Mouse (Mus musculus) midbrain, embryonic 15.5 days (tissue): ENCODE results near the gene Ssna1. TPM values are rescaled to one million over a fixed set of nuclear protein-coding genes. Genes with fewer than 3 reads are reported as not detected.
"Not testable (repeated sequence)": the region's sequence is repeated elsewhere in the genome, so short reads cannot be mapped to it uniquely, and the experiment has no call there.

Experiments
- ATAC-seq: fragments of 200-750 bp; cut with Nextera tagmentation; replicated peaks from 2 replicates; pipeline ENCODE4 v1.8.0; 2017; ENCODE audit warnings: moderate TSS enrichment
- H3K27ac ChIP-seq: fragments of 300-500 bp; sonication (generic); 2 replicates; pipeline ENCODE4 v1.5.1; 2015; ENCODE audit warnings: mild to moderate bottlenecking, inconsistent platforms
- H3K27me3 ChIP-seq: fragments of 300-500 bp; sonication (generic); replicated peaks from 2 replicates; pipeline ENCODE4 v1.6.1; 2015; ENCODE audit warnings: inconsistent platforms
- H3K36me3 ChIP-seq: fragments of 300-500 bp; sonication (generic); replicated peaks from 2 replicates; pipeline ENCODE4 v1.6.1; 2015; ENCODE audit warnings: inconsistent platforms
- H3K4me1 ChIP-seq: fragments of 300-500 bp; sonication (generic); 2 replicates; pipeline ENCODE4 v1.6.1; 2015; ENCODE audit warnings: inconsistent platforms
- H3K4me2 ChIP-seq: fragments of 300-500 bp; sonication (generic); 2 replicates; pipeline ENCODE4 v1.6.1; 2015; ENCODE audit warnings: inconsistent platforms, mild to moderate bottlenecking, moderate library complexity
- H3K4me3 ChIP-seq: fragments of 300-500 bp; sonication (generic); 2 replicates; pipeline ENCODE4 v1.5.1; 2015; ENCODE audit warnings: mild to moderate bottlenecking, inconsistent platforms
- H3K9ac ChIP-seq: fragments of 300-500 bp; sonication (generic); 2 replicates; pipeline ENCODE4 v1.6.1; 2015; ENCODE audit warnings: mild to moderate bottlenecking, inconsistent platforms
- H3K9me3 ChIP-seq: fragments of 300-500 bp; sonication (generic); 2 replicates; pipeline ENCODE4 v1.6.1; 2016; ENCODE audit warnings: inconsistent platforms
- WGBS: fragments of 180-500 bp; shearing (Covaris S2); methylation state at CpG from one replicate; pipeline ENCODE4 v1.1.7; 2015; ENCODE audit warnings: mixed read lengths; 5-methylcytosine and 5-hydroxymethylcytosine counted together
- polyA plus RNA-seq: library from polyadenylated mRNA; unstranded; fragments of >200 nt; fragmentation: Nextera tagmentation; extraction: Ambion mirVana; gene quantifications from 2 replicates; pipeline ENCODE4 v1.2.1, GENCODE M21; 2015

Gene Ssna1
- polyA plus RNA-seq, 1 experiment from 2014 or later = 186 TPM

DNA sequence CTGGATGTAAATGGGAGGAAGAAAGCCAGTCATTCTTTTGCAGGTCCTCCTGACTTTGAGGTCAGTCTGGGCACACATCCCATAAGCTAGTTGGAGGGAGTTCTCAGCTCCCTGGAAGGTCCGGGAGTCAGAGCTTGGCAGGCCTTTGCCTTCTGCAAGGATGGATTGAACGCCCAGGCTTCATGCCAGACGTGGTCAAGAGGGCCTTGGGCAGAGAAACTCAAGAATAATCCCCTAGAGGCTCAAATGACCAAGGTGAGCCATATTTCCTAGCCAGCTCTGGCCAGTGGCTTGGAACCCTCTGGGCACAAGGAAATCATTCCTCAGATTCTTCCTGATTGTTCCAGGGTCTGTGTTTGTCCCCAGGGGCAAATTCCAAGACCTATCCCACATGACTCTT is 7.4 kb downstream of the Ssna1 start:
- Histone ChIP-seq H3K9me3 (no peaks in the 10 kb centered on the region), H3K4me1 (peaks cover 57% of the 10 kb centered on the region), H3K27me3 (peaks cover 8% of the 10 kb centered on the region; the same call in 1 of the 2 replicates), H3K9ac (peak overlapping the region; percentile 36), H3K4me3 (0 out of 2 replicates have a peak overlapping the region, but pooled peaks have one; percentile 5), H3K4me2 (peak overlapping the region; percentile 99), H3K27ac (no peak overlapping the region), H3K36me3 (peaks cover 5% of the 10 kb centered on the region)
- 78% methylated on average over 3 of the region's 3 CpGs for WGBS
- ATAC-seq = no peak

DNA sequence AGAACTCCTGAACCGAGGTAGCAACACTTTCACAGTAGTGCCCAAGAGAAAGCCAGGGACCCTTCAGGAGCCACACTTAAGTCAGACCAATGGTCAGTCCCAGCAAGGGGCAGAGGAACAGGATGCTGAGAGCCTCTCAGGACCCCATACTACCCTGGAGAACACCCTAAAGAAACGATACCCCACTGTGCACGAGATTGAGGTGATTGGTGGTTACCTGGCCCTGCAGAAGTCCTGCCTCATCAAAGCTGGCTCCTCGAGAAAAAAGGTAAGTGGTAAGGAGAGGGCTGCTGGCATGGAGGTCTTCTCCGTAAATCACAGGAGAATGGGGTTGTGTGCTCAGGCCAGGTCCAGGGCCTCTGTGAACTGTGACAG is 8.0 kb downstream of the Ssna1 start:
- Histone ChIP-seq H3K4me2 (peak overlapping the region; percentile 99), H3K36me3 (no peaks in the 10 kb centered on the region; the same call in 1 of the 2 replicates), H3K9me3 (no peaks in the 10 kb centered on the region), H3K9ac (peak overlapping the region; percentile 36; the same call in 1 of the 2 replicates), H3K4me1 (peaks cover 57% of the 10 kb centered on the region), H3K27me3 (peaks cover 8% of the 10 kb centered on the region; the same call in 1 of the 2 replicates), H3K4me3 (peak overlapping the region; percentile 81), H3K27ac (no peak overlapping the region)
- 79% methylated on average over 5 of the region's 5 CpGs for WGBS
- no peak for ATAC-seq

DNA sequence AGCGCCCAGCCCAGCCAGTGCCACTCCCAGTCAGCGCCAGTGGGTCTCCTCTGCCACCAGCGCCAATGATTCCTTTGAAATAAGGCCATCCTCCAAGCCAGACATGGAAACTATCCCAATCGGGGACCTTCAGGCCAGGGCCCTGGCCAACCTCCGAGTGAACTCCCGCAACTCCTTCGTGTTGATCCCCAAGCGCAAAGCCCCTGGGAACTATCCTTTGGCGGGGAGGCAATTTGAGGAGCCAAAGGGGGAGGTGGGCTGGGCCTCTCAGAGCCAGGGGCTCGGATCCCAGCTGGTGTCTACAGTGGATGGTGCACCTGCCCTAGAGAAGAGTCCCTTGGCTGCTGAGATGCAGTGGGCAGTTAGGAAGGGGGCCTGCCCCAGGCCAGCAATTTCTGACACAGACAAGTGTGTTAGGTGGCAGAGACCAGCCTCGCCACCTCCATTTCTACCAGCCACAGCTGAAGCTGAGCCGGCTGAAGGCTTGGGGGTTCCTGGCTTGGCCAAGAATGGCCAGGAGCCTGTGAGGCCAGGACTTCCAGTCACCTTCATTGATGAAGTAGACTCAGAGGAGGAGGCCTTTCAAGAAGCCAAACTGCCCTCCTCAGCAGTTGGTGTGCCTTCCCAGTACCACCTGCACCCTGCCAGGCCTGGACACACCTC is 8.5 kb downstream of the Ssna1 start:
- Histone ChIP-seq H3K9ac (peak overlapping the region; percentile 71), H3K9me3 (no peaks in the 10 kb centered on the region), H3K4me2 (peak overlapping the region; percentile 99), H3K4me1 (peaks cover 57% of the 10 kb centered on the region), H3K27me3 (peaks cover 8% of the 10 kb centered on the region; the same call in 1 of the 2 replicates), H3K36me3 (no peaks in the 10 kb centered on the region), H3K4me3 (peak overlapping the region; percentile 81), H3K27ac (no peak overlapping the region)
- WGBS = 22% methylated on average over 12 of the region's 12 CpGs
- no peak for ATAC-seq

DNA sequence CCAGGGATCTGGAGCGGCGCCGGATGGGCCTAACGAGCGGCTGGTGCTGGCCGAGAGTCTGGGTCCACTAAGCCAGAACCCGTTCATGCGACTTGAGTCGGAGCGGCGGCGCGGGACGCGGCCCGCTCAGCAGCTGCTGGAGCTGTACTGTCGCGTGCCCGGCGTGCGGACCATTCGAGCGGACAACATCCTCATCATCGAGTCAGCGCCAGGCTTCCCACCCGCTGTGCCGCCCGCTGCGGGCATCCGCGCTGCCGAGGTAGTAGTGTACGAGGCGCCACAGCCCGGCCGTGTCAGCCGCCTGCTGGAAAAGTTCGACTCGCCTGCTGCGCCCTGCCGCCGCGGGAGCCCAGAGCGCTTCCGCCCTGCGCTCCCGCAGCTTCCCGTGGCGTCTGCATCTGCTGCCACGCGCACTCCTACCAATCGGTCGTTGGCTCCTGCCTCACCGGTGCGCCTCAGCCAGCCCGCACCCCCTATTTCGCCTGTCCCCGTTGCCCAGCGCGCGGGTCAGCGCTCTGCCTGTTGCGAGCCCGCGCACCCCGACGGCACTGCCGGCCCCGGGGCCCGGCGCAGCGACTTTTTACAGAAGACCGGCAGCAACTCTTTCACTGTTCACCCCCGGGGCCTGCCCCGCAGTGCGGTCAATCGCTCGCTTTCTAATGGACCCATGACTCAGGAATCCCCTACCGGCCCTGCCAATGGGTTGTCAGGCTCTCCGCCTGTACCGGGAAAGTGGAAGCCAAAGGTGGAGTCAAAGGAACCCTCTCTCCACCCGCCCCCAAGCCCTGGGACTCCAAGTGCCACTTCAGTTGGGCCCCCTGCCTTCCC is 9.2 kb downstream of the Ssna1 start:
- H3K4me3 ChIP-seq = peak overlapping the region; percentile 81
- H3K4me1 ChIP-seq = peaks cover 56% of the 10 kb centered on the region
- H3K9me3 ChIP-seq = no peaks in the 10 kb centered on the region
- peak overlapping the region; percentile 99 for H3K4me2 ChIP-seq
- under 1% methylated on average over 81 of the region's 82 CpGs for WGBS
- H3K27ac ChIP-seq = peak overlapping the region; percentile 80
- peak; percentile 13 for ATAC-seq
- peaks cover 8% of the 10 kb centered on the region; the same call in 1 of the 2 replicates for H3K27me3 ChIP-seq
- H3K36me3 ChIP-seq = no peaks in the 10 kb centered on the region
- H3K9ac ChIP-seq = peak overlapping the region; percentile 71

DNA sequence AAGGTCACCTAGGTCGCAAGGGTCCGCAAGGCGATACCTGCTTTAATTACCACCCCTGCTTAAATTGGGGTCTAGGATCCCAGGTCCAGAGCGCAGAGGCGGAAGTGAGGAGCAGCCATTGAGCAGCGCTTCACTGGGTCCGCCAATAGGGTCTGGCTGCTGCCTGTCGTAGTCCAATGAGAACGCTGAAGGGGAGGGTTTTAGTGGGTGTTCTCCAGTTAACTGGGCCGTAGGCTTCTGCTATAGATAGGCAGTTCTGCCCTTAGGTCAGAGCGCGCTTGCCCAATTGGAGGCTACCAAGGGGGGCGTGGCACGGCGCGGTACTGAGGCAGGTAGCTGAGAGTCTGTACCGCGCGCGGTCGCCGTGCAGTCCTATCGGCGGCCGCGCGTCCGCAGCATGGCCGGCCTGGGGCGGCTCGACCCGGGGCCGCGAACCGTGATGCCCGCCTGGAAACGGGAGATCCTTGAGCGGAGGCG is 9.9 kb downstream of the Ssna1 start, which contains the start of gene Tprn:
Gene Tprn, plus strand, starts transcription at position 328 of the 477 bp plus-strand sequence.
- H3K4me2 ChIP-seq = peak within 1 kb of the TSS; percentile 99
- H3K4me3 ChIP-seq = peak within 1 kb of the TSS; percentile 81
- H3K36me3 ChIP-seq = no peaks in the 10 kb centered on the region
- H3K27ac ChIP-seq = peak within 1 kb of the TSS; percentile 80
- peak within 1 kb of the TSS; percentile 71 for H3K9ac ChIP-seq
- under 1% methylated on average over 39 of the region's 39 CpGs for WGBS
- no peaks in the 10 kb centered on the region for H3K9me3 ChIP-seq
- peak; percentile 99 for ATAC-seq
- H3K27me3 ChIP-seq = peaks cover 8% of the 10 kb centered on the region; the same call in 1 of the 2 replicates
- H3K4me1 ChIP-seq = peaks cover 51% of the 10 kb centered on the region

DNA sequence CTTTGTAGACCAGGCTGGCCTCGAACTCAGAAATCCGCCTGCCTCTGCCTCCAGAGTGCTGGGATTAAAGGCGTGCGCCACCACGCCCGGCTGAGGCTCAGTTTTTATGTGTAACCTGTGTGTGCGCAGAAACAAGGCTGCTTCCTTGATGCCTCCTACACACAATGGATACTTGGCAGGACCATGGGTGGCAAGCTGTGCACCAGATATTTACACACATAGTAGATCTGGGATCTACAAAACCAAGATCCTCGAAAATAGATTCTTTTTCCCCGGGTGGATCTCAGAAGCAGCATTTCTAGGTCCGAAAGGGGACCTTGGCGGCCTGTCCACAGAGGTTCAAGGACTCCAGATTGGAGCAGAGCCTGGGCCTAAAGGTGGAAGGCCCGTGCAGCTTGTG is 10.4 kb downstream of the Ssna1 start:
- Histone ChIP-seq H3K9ac (peak overlapping the region; percentile 47; the same call in 1 of the 2 replicates), H3K9me3 (no peaks in the 10 kb centered on the region), H3K27me3 (peaks cover 8% of the 10 kb centered on the region; the same call in 1 of the 2 replicates), H3K4me1 (peaks cover 50% of the 10 kb centered on the region), H3K27ac (peak overlapping the region; percentile 80), H3K4me2 (peak overlapping the region; percentile 99), H3K36me3 (no peaks in the 10 kb centered on the region), H3K4me3 (peak overlapping the region; percentile 81)
- ATAC-seq = peak; percentile 2; the same call in 1 of the 2 replicates
- 44% methylated on average over 12 of the region's 12 CpGs for WGBS

DNA sequence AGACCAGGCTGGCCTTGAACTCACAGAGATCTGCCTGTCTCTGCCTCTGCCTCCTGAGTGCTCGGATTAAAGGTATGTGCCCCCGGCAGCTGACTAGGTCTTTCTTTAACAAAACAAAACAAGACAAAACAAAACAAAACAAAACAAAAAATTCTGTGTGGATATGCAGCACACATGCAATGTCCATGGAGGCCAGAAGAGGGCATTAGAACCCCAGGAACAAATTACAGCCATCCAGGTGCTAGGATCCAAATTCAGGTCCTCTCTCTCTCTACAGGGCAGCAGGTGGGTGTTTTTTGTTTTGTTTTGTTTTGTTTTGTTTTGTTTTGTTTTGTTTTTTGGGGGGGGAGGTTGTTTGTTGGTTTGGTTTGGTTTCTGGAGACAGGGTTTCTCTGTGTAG is 13.4 kb downstream of the Ssna1 start:
- Histone ChIP-seq H3K4me2 (no peak overlapping the region), H3K9me3 (no peaks in the 10 kb centered on the region), H3K9ac (no peak overlapping the region), H3K4me1 (peaks cover 40% of the 10 kb centered on the region), H3K27me3 (peaks cover 2% of the 10 kb centered on the region; the same call in 1 of the 2 replicates), H3K27ac (no peak overlapping the region), H3K4me3 (no peak overlapping the region), H3K36me3 (no peaks in the 10 kb centered on the region)
- WGBS = 46% methylated on average over 2 of the region's 2 CpGs
- ATAC-seq = no peak

DNA sequence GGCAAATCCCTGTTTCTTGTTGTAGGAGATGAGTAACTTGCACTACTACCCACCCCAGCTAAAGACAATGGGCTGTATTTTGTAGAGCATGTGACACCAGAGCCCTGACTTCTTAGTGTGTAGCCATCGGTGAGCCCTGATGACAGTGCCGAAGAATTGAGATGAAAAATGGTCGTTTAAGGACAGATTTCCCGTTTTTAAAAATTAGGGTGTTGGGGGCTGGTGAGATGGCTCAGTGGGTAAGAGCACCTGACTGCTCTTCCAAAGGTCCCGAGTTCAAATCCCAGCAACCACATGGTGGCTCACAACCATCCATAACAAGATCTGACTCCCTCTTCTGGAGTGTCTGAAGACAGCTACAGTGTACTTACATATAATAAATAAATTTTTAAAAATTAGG is 15.0 kb downstream of the Ssna1 start:
- not testable (repeated sequence) for H3K9me3 ChIP-seq, H3K4me3 ChIP-seq, ATAC-seq, H3K36me3 ChIP-seq, H3K9ac ChIP-seq, H3K4me2 ChIP-seq, H3K27ac ChIP-seq, H3K27me3 ChIP-seq
- WGBS = 89% methylated on average over 5 of the region's 5 CpGs
- peaks cover 31% of the 10 kb centered on the region for H3K4me1 ChIP-seq

DNA sequence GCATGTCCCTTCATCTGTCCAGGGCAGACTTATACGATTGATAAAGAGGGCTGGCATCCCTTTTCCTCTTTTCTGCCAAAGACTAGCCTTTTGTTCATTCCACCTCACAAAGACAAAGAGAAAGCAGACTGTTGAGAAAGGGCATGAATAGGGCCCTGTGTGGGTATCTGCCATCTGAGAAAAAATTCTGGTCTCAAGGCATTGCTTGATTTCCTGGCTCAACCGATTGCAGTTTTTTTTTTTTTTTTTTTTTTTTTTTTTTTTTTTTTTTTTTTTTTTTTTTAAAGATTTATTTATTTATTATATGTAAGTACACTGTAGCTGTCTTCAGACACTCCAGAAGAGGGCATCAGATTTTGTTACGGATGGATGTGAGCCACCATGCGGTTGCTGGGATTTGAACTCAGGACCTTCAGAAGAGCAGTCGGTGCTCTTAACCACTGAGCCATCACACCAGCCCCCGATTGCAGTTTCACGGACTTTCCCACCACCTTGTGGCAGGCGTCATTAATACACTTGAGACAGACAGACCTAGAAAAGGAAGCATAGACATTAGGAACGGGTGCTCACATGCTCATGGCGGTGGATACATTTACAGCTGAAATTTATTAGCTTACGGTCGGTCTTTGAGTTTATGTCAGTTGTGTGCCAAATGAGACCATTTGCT is 15.7 kb downstream of the Ssna1 start:
- peak overlapping the region; percentile 87 for H3K4me3 ChIP-seq
- peaks cover 25% of the 10 kb centered on the region for H3K4me1 ChIP-seq
- H3K9me3 ChIP-seq, H3K27me3 ChIP-seq, H3K27ac ChIP-seq, H3K36me3 ChIP-seq, ATAC-seq: not testable (repeated sequence)
- 57% methylated on average over 12 of the region's 12 CpGs for WGBS
- H3K9ac ChIP-seq = peak overlapping the region; percentile 74; the same call in 1 of the 2 replicates
- H3K4me2 ChIP-seq = peak overlapping the region; percentile 99

DNA sequence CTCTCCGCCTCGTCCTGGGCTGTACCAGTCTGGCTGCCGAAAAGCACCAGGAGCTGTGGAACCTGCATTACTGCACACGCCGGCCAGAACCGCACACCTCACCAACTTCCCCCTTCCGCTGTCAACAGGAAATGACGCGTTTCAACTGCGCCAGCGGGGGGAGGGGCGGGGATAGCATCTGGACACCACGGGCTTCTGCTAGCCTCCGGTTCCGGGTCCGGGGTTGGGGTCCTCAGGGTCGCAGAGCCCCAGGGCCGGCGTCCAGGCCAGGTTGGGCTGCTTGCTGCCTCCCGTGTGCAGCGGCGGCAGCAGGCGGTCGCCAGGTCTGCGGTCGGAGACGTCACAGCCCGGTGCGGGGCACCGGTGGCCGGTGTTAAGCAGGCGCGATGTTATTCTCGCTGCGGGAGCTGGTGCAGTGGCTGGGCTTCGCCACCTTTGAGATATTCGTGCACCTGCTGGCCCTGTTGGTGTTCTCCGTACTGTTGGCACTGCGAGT is 16.9 kb downstream of the Ssna1 start, which contains the start of gene Tmem203:
Gene Tmem203, plus strand, starts transcription at position 156 of the 496 bp plus-strand sequence.
- H3K36me3 ChIP-seq = 0 out of 2 replicates have a peak, but pooled peaks cover 5% of the 10 kb centered on the region
- H3K27me3 ChIP-seq = no peaks in the 10 kb centered on the region
- peak within 1 kb of the TSS; percentile 74 for H3K9ac ChIP-seq
- H3K4me3 ChIP-seq = peak within 1 kb of the TSS; percentile 87
- no peaks in the 10 kb centered on the region for H3K9me3 ChIP-seq
- ATAC-seq = peak; percentile 92
- peaks cover 25% of the 10 kb centered on the region for H3K4me1 ChIP-seq
- WGBS = under 1% methylated on average over 39 of the region's 39 CpGs
- H3K4me2 ChIP-seq = peak within 1 kb of the TSS; percentile 99
- peak within 1 kb of the TSS; percentile 74 for H3K27ac ChIP-seq

DNA sequence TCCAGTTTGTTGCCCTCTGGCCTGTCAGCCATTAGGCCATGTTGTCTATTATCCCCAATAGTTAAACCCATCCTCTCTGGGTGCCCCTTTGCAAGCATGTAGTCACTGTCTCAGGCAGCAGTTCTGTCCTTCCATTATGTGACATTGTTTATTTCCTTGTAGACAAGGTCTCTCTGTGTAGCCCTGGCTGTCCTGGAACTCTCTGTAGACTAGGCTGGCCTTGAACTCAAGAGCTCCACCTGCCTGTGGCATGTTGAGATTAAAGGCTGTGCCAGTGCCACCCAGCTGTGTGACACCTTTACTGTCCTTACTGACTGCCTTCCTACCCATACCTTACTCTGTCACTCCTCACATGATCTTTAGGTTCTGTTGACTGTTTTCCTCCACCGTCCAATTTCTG is 19.9 kb downstream of the Ssna1 start:
- Histone ChIP-seq H3K27ac (no peak overlapping the region), H3K4me3 (no peak overlapping the region), H3K9me3 (no peaks in the 10 kb centered on the region), H3K4me2 (no peak overlapping the region), H3K9ac (no peak overlapping the region), H3K36me3 (0 out of 2 replicates have a peak, but pooled peaks cover 5% of the 10 kb centered on the region), H3K27me3 (no peaks in the 10 kb centered on the region), H3K4me1 (peaks cover 23% of the 10 kb centered on the region)
- no peak for ATAC-seq
- WGBS = 87% methylated on average over 1 of the region's 1 CpGs
